Mouse (Mus musculus) heart, embryonic 12.5 days (tissue): ENCODE data around the gene Nckap1l. TPM values are rescaled to one million over a fixed set of nuclear protein-coding genes. Genes with fewer than 3 reads are reported as not detected.

Source experiments
- ATAC-seq: fragments of 200-750 bp; cut with Nextera tagmentation; 2 replicates; pipeline ENCODE4 v1.8.0; 2017; ENCODE audit warnings: moderate TSS enrichment, moderate library complexity; ENCODE audit not compliant: insufficient number of reproducible peaks, low FRiP score
- H3K27ac ChIP-seq: fragments of 300-500 bp; sonication (generic); 2 replicates; pipeline ENCODE4 v1.5.1; 2016; ENCODE audit warnings: mild to moderate bottlenecking, moderate library complexity; ENCODE audit not compliant: poor library complexity, severe bottlenecking
- H3K27me3 ChIP-seq: fragments of 300-500 bp; sonication (generic); replicated peaks from 2 replicates; pipeline ENCODE4 v1.6.1; 2016; ENCODE audit warnings: mild to moderate bottlenecking, moderate library complexity
- H3K36me3 ChIP-seq: fragments of 300-500 bp; sonication (generic); 2 replicates; pipeline ENCODE4 v1.6.1; 2016; ENCODE audit warnings: mild to moderate bottlenecking, moderate library complexity
- H3K4me1 ChIP-seq: fragments of 300-500 bp; sonication (generic); replicated peaks from 2 replicates; pipeline ENCODE4 v1.6.1; 2016; ENCODE audit warnings: mild to moderate bottlenecking
- H3K4me2 ChIP-seq: fragments of 300-500 bp; sonication (generic); 2 replicates; pipeline ENCODE4 v1.6.1; 2016; ENCODE audit warnings: mild to moderate bottlenecking, moderate library complexity
- H3K4me3 ChIP-seq: fragments of 300-500 bp; sonication (generic); 2 replicates; pipeline ENCODE4 v1.5.1; 2016; ENCODE audit warnings: mild to moderate bottlenecking
- H3K9ac ChIP-seq: fragments of 300-500 bp; sonication (generic); 2 replicates; pipeline ENCODE4 v1.6.1; 2016; ENCODE audit warnings: mild to moderate bottlenecking, moderate library complexity
- H3K9me3 ChIP-seq: fragments of 300-500 bp; sonication (generic); replicated peaks from 2 replicates; pipeline ENCODE4 v1.6.1; 2016; ENCODE audit warnings: mild to moderate bottlenecking, moderate library complexity
- WGBS: fragments of 180-500 bp; shearing (Covaris S2); methylation state at CpG from one replicate; pipeline ENCODE4 v1.1.7; 2016; 5-methylcytosine and 5-hydroxymethylcytosine counted together
- polyA plus RNA-seq: library from polyadenylated mRNA; unstranded; fragments of >200 nt; fragmentation: Nextera tagmentation; extraction: Ambion mirVana; gene quantifications from 2 replicates; pipeline ENCODE4 v1.2.1, GENCODE M21; 2016

Gene Nckap1l
- polyA plus RNA-seq, 1 experiment from 2014 or later: 1.9 TPM

GRCm38 (mm10) chr15:103473769-103474168 is 20.2 kb downstream of the Nckap1l start:
- Histone ChIP-seq H3K27ac (no peak overlapping the region), H3K9ac (no peak overlapping the region), H3K27me3 (no peaks in the 10 kb centered on the region), H3K4me3 (no peak overlapping the region), H3K36me3 (no peaks in the 10 kb centered on the region), H3K9me3 (no peaks in the 10 kb centered on the region), H3K4me2 (no peak overlapping the region), H3K4me1 (peaks cover 8% of the 10 kb centered on the region)
- no peak for ATAC-seq
- 81% methylated on average over 5 of the region's 5 CpGs for WGBS

GRCm38 (mm10) chr15:103479080-103479606 is 25.5 kb downstream of the Nckap1l start:
- WGBS: 61% methylated on average over 1 of the region's 1 CpGs
- peaks cover 6% of the 10 kb centered on the region; the same call in 1 of the 2 replicates for H3K27me3 ChIP-seq
- no peak overlapping the region for H3K9ac ChIP-seq
- H3K9me3 ChIP-seq: no peaks in the 10 kb centered on the region
- ATAC-seq: no peak
- no peaks in the 10 kb centered on the region for H3K4me1 ChIP-seq
- no peak overlapping the region for H3K27ac ChIP-seq
- H3K4me3 ChIP-seq: no peak overlapping the region
- H3K36me3 ChIP-seq: no peaks in the 10 kb centered on the region
- H3K4me2 ChIP-seq: no peak overlapping the region

GRCm38 (mm10) chr15:103480129-103480528 is 26.5 kb downstream of the Nckap1l start:
- no peak overlapping the region for H3K4me3 ChIP-seq
- H3K9me3 ChIP-seq: no peaks in the 10 kb centered on the region
- no peak overlapping the region for H3K27ac ChIP-seq
- H3K4me2 ChIP-seq: no peak overlapping the region
- 61% methylated on average over 2 of the region's 2 CpGs for WGBS
- H3K9ac ChIP-seq: no peak overlapping the region
- H3K27me3 ChIP-seq: peaks cover 6% of the 10 kb centered on the region; the same call in 1 of the 2 replicates
- ATAC-seq: no peak
- no peaks in the 10 kb centered on the region for H3K4me1 ChIP-seq
- H3K36me3 ChIP-seq: no peaks in the 10 kb centered on the region

GRCm38 (mm10) chr15:103482488-103482887 is 28.9 kb downstream of the Nckap1l start:
- Histone ChIP-seq H3K27me3 (peaks cover 6% of the 10 kb centered on the region; the same call in 1 of the 2 replicates), H3K4me3 (no peak overlapping the region), H3K4me2 (no peak overlapping the region), H3K9me3 (no peaks in the 10 kb centered on the region), H3K27ac (no peak overlapping the region), H3K9ac (no peak overlapping the region), H3K36me3 (no peaks in the 10 kb centered on the region), H3K4me1 (no peaks in the 10 kb centered on the region)
- ATAC-seq: no peak
- WGBS: 0% methylated on average over 1 of the region's 1 CpGs

GRCm38 (mm10) chr15:103484490-103484889 is 30.9 kb downstream of the Nckap1l start:
- peaks cover 6% of the 10 kb centered on the region; the same call in 1 of the 2 replicates for H3K27me3 ChIP-seq
- no peak overlapping the region for H3K4me3 ChIP-seq
- no peaks in the 10 kb centered on the region for H3K36me3 ChIP-seq
- no peak overlapping the region for H3K4me2 ChIP-seq
- H3K4me1 ChIP-seq: no peaks in the 10 kb centered on the region
- H3K9me3 ChIP-seq: no peaks in the 10 kb centered on the region
- no peak overlapping the region for H3K9ac ChIP-seq
- H3K27ac ChIP-seq: no peak overlapping the region
- 38% methylated on average over 2 of the region's 2 CpGs for WGBS
- ATAC-seq: no peak

GRCm38 (mm10) chr15:103485106-103485505 is 31.5 kb downstream of the Nckap1l start:
- Histone ChIP-seq H3K4me1 (no peaks in the 10 kb centered on the region), H3K36me3 (no peaks in the 10 kb centered on the region), H3K27me3 (peaks cover 6% of the 10 kb centered on the region; the same call in 1 of the 2 replicates), H3K9me3 (no peaks in the 10 kb centered on the region), H3K27ac (no peak overlapping the region), H3K4me2 (no peak overlapping the region), H3K4me3 (no peak overlapping the region), H3K9ac (no peak overlapping the region)
- whole genome bisulfite sequencing: 67% methylated on average over 3 of the region's 3 CpGs
- no peak for ATAC-seq

GRCm38 (mm10) chr15:103486658-103487057 is 33.1 kb downstream of the Nckap1l start:
- no peaks in the 10 kb centered on the region for H3K9me3 ChIP-seq
- no peak overlapping the region for H3K9ac ChIP-seq
- no peak overlapping the region for H3K4me3 ChIP-seq
- H3K27me3 ChIP-seq: peaks cover 6% of the 10 kb centered on the region; the same call in 1 of the 2 replicates
- 46% methylated on average over 1 of the region's 1 CpGs for WGBS
- no peak overlapping the region for H3K4me2 ChIP-seq
- ATAC-seq: no peak
- H3K36me3 ChIP-seq: no peaks in the 10 kb centered on the region
- no peaks in the 10 kb centered on the region for H3K4me1 ChIP-seq
- H3K27ac ChIP-seq: no peak overlapping the region

- H3K27me3 ChIP-seq: peaks cover 2% of the 10 kb centered on the region; the same call in 1 of the 2 replicates
- H3K4me2 ChIP-seq: no peak overlapping the region
- no peaks in the 10 kb centered on the region for H3K9me3 ChIP-seq
- H3K36me3 ChIP-seq: no peaks in the 10 kb centered on the region
- no peak overlapping the region for H3K4me3 ChIP-seq
- H3K9ac ChIP-seq: no peak overlapping the region
- WGBS: 56% methylated on average over 4 of the region's 4 CpGs
- ATAC-seq: no peak
- H3K27ac ChIP-seq: no peak overlapping the region
- no peaks in the 10 kb centered on the region for H3K4me1 ChIP-seq
These were observed 34.7 kb downstream of the Nckap1l start for GRCm38 (mm10) chr15:103488336-103488735.

GRCm38 (mm10) chr15:103496204-103497140 is 42.9 kb downstream of the Nckap1l start:
- H3K4me1 ChIP-seq: no peaks in the 10 kb centered on the region
- H3K27me3 ChIP-seq: 0 out of 2 replicates have a peak, but pooled peaks cover 10% of the 10 kb centered on the region
- H3K9ac ChIP-seq: no peak overlapping the region
- ATAC-seq: no peak
- no peak overlapping the region for H3K27ac ChIP-seq
- H3K4me2 ChIP-seq: no peak overlapping the region
- WGBS: 73% methylated on average over 10 of the region's 10 CpGs
- no peaks in the 10 kb centered on the region for H3K9me3 ChIP-seq
- H3K36me3 ChIP-seq: no peaks in the 10 kb centered on the region
- no peak overlapping the region for H3K4me3 ChIP-seq

GRCm38 (mm10) chr15:103498157-103498556 is 44.6 kb downstream of the Nckap1l start:
- peaks cover 10% of the 10 kb centered on the region; the same call in 1 of the 2 replicates for H3K27me3 ChIP-seq
- WGBS: 27% methylated on average over 3 of the region's 3 CpGs
- H3K9ac ChIP-seq: no peak overlapping the region
- ATAC-seq: no peak
- H3K4me3 ChIP-seq: no peak overlapping the region
- H3K9me3 ChIP-seq: no peaks in the 10 kb centered on the region
- no peaks in the 10 kb centered on the region for H3K36me3 ChIP-seq
- 0 out of 2 replicates have a peak, but pooled peaks cover under 1% of the 10 kb centered on the region for H3K4me1 ChIP-seq
- no peak overlapping the region for H3K4me2 ChIP-seq
- no peak overlapping the region for H3K27ac ChIP-seq

GRCm38 (mm10) chr15:103500723-103501122 is 47.1 kb downstream of the Nckap1l start:
- Histone ChIP-seq H3K36me3 (no peaks in the 10 kb centered on the region), H3K27me3 (peaks cover 33% of the 10 kb centered on the region)
- 43% methylated on average over 1 of the region's 1 CpGs for WGBS

More at GRCm38 (mm10) chr15:103500723-103501122, 47.1 kb downstream of the Nckap1l start:
- no peak for ATAC-seq
- Histone ChIP-seq H3K4me3 (no peak overlapping the region), H3K4me1 (0 out of 2 replicates have a peak, but pooled peaks cover 7% of the 10 kb centered on the region), H3K27ac (no peak overlapping the region), H3K9ac (no peak overlapping the region), H3K4me2 (no peak overlapping the region), H3K9me3 (no peaks in the 10 kb centered on the region)
